Mouse (Mus musculus): ENCODE measurements at regions not wholly inside any gene's neighbourhood (a gene's known extent, or its start where the extent isn't known, plus 50 kb on each side); places are given as distances from the start of the nearest gene placed in this dataset.
A peak's percentile ranks its signal among the peaks of the same experiment; 100 is the strongest.

- no peak for DNase-seq
These were observed 279.2 kb upstream of the Fat1 start for GRCm38 (mm10) chr8:44656031-44656430.

- DNase-seq, result no peak
These were observed 278.8 kb upstream of the Fat1 start for GRCm38 (mm10) chr8:44656470-44656869.

GRCm38 (mm10) chr8:44661696-44662095 lies 273.6 kb upstream of the Fat1 start:
- no peak for DNase-seq

GRCm38 (mm10) chr8:44687126-44687525 lies 248.1 kb upstream of the Fat1 start:
- DNase-seq, result no peak

- DNase-seq, result no peak
These were observed 245.2 kb upstream of the Fat1 start for GRCm38 (mm10) chr8:44689837-44690592.

GRCm38 (mm10) chr8:44690593-44690950 lies 244.7 kb upstream of the Fat1 start:
- DNase-seq, result no peak

- DNase-seq, result no peak
These were observed 244.1 kb upstream of the Fat1 start for GRCm38 (mm10) chr8:44691140-44691539.

GRCm38 (mm10) chr8:44692036-44692688 lies 243.1 kb upstream of the Fat1 start:
- DNase-seq, result peak in 1 of 2 experiments; percentile 10

- peak in 1 of 2 experiments; percentile 7 for DNase-seq
These were observed 240.4 kb upstream of the Fat1 start for GRCm38 (mm10) chr8:44694861-44695260.

GRCm38 (mm10) chr8:44696066-44696853 lies 239.0 kb upstream of the Fat1 start:
- peak; percentile 68 to 75 for DNase-seq

- no peak for DNase-seq
These were observed 235.7 kb upstream of the Fat1 start for GRCm38 (mm10) chr8:44699384-44700105.

- no peak for DNase-seq
These were observed 230.5 kb upstream of the Fat1 start for GRCm38 (mm10) chr8:44704595-44705265.

- DNase-seq, result no peak
These were observed 226.5 kb upstream of the Fat1 start for GRCm38 (mm10) chr8:44708659-44709170.

- DNase-seq, result peak in 1 of 2 experiments; percentile 14
These were observed 225.9 kb upstream of the Fat1 start for GRCm38 (mm10) chr8:44709171-44709940.

GRCm38 (mm10) chr8:44734577-44734976 lies 200.7 kb upstream of the Fat1 start:
- DNase-seq, result peak in 1 of 2 experiments; percentile 8

GRCm38 (mm10) chr8:44735801-44736200 lies 199.4 kb upstream of the Fat1 start:
- no peak for DNase-seq

GRCm38 (mm10) chr8:44743353-44743752 lies 191.9 kb upstream of the Fat1 start:
- DNase-seq, result no peak

- DNase-seq, result no peak
These were observed 190.1 kb upstream of the Fat1 start for GRCm38 (mm10) chr8:44744991-44745658.

- no peak for DNase-seq
These were observed 176.5 kb upstream of the Fat1 start for GRCm38 (mm10) chr8:44758727-44759126.

- no peak for DNase-seq
These were observed 172.5 kb upstream of the Fat1 start for GRCm38 (mm10) chr8:44762731-44763130.

GRCm38 (mm10) chr8:44765194-44765593 lies 170.1 kb upstream of the Fat1 start:
- no peak for DNase-seq
